Mouse (Mus musculus): Measurements from ENCODE around the gene Cdk5. TPM values are rescaled to one million over a fixed set of nuclear protein-coding genes. Genes with fewer than 3 reads are reported as not detected.
A peak's percentile ranks its signal among the peaks of the same experiment; 100 is the strongest.

Gene Cdk5
- polyA plus RNA-seq, 2 experiments, result 51.7 to 127 TPM

DNA sequence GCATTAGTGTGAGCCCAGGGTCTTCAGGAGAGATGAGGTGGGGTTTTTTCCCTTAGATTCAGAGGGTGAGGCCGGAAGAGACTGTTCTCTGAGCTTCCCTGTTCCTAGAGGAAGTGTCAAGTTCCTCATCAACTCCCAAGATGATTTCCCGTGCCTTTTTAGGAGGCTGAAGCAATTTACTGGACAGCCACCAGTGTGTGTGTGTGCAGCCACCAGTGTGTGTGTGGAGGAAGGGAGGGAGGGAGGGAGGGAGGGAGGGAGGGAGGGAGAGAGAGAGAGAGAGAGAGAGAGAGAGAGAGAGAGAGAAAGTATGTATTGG, 30.6 kb upstream of the Cdk5 start:
- H3K9ac ChIP-seq (ENCODE audit: low read depth, low read length, severe bottlenecking), result peak overlapping the region; percentile 87; the same call in 1 of the 2 replicates

GRCm38 (mm10) chr5:24453283-24453984, 30.1 kb upstream of the Cdk5 start:
- 13% methylated on average over 5 of the region's 5 CpGs for WGBS
- Histone ChIP-seq H3K4me1 (ENCODE audit: control insufficient read depth, insufficient read depth, low read length) (peaks cover 27% of the 10 kb centered on the region), H3K27ac (replicated peaks; ENCODE audit: low read depth, low read length) (no peak overlapping the region), H3K9ac (ENCODE audit: low read depth, low read length, severe bottlenecking) (peak overlapping the region; percentile 87), H3K36me3 (ENCODE audit: control insufficient read depth, insufficient read depth, low read length) (peaks cover 6% of the 10 kb centered on the region; the same call in 1 of the 2 replicates), H3K27me3 (ENCODE audit: control insufficient read depth, insufficient read depth, low read length) (no peaks in the 10 kb centered on the region), H3K4me3 (replicated peaks; ENCODE audit: low read length) (peak overlapping the region; percentile 91), H3K9me3 (ENCODE audit: control insufficient read depth, low read length) (no peaks in the 10 kb centered on the region), H3K4me2 (replicated peaks; ENCODE audit: low read depth, low read length, severe bottlenecking) (peak overlapping the region; percentile 98)
- ATAC-seq (ENCODE audit: low FRiP score, low read depth), result no peak
- TF ChIP-seq POLR2A (IDR thresholded peaks at IDR 0.05; ENCODE audit: borderline replicate concordance, extremely low read depth, insufficient read depth, insufficient read length), result no peak
- no peak for DNase-seq (ENCODE audit: low spot score)

More for the DNA sequence above, 30.6 kb upstream of the Cdk5 start:
- no peak for ATAC-seq (ENCODE audit: low FRiP score, low read depth)
- Histone ChIP-seq H3K4me3 (replicated peaks; ENCODE audit: low read length) (peak overlapping the region; percentile 91), H3K9me3 (ENCODE audit: control insufficient read depth, low read length) (no peaks in the 10 kb centered on the region), H3K4me1 (ENCODE audit: control insufficient read depth, insufficient read depth, low read length) (peaks cover 27% of the 10 kb centered on the region), H3K27ac (replicated peaks; ENCODE audit: low read depth, low read length) (no peak overlapping the region), H3K27me3 (ENCODE audit: control insufficient read depth, insufficient read depth, low read length) (no peaks in the 10 kb centered on the region), H3K36me3 (ENCODE audit: control insufficient read depth, insufficient read depth, low read length) (peaks cover 8% of the 10 kb centered on the region; the same call in 1 of the 2 replicates), H3K4me2 (replicated peaks; ENCODE audit: low read depth, low read length, severe bottlenecking) (peak overlapping the region; percentile 98)
- 7% methylated on average over 2 of the region's 2 CpGs for WGBS
- no peak for DNase-seq (ENCODE audit: low spot score)
- TF ChIP-seq POLR2A (IDR thresholded peaks at IDR 0.05; ENCODE audit: borderline replicate concordance, extremely low read depth, insufficient read depth, insufficient read length), result no peak

GRCm38 (mm10) chr5:24452691-24453233, 29.4 kb upstream of the Cdk5 start:
- no peak for ATAC-seq (ENCODE audit: low FRiP score, low read depth)
- peaks cover 4% of the 10 kb centered on the region; the same call in 1 of the 2 replicates for H3K36me3 ChIP-seq (ENCODE audit: control insufficient read depth, insufficient read depth, low read length)
- peak overlapping the region; percentile 91 for H3K4me3 ChIP-seq (replicated peaks; ENCODE audit: low read length)
- H3K27me3 ChIP-seq (ENCODE audit: control insufficient read depth, insufficient read depth, low read length), result no peaks in the 10 kb centered on the region
- peak overlapping the region; percentile 98 for H3K4me2 ChIP-seq (replicated peaks; ENCODE audit: low read depth, low read length, severe bottlenecking)
- 4% methylated on average over 25 of the region's 29 CpGs for WGBS
- H3K9ac ChIP-seq (ENCODE audit: low read depth, low read length, severe bottlenecking), result peak overlapping the region; percentile 87
- TF ChIP-seq POLR2A (IDR thresholded peaks at IDR 0.05; ENCODE audit: borderline replicate concordance, extremely low read depth, insufficient read depth, insufficient read length), result no peak
- peak overlapping the region; percentile 88 for H3K27ac ChIP-seq (replicated peaks; ENCODE audit: low read depth, low read length)
- H3K4me1 ChIP-seq (ENCODE audit: control insufficient read depth, insufficient read depth, low read length), result peaks cover 31% of the 10 kb centered on the region
- no peaks in the 10 kb centered on the region for H3K9me3 ChIP-seq (ENCODE audit: control insufficient read depth, low read length)
- no peak for DNase-seq (ENCODE audit: low spot score)

DNA sequence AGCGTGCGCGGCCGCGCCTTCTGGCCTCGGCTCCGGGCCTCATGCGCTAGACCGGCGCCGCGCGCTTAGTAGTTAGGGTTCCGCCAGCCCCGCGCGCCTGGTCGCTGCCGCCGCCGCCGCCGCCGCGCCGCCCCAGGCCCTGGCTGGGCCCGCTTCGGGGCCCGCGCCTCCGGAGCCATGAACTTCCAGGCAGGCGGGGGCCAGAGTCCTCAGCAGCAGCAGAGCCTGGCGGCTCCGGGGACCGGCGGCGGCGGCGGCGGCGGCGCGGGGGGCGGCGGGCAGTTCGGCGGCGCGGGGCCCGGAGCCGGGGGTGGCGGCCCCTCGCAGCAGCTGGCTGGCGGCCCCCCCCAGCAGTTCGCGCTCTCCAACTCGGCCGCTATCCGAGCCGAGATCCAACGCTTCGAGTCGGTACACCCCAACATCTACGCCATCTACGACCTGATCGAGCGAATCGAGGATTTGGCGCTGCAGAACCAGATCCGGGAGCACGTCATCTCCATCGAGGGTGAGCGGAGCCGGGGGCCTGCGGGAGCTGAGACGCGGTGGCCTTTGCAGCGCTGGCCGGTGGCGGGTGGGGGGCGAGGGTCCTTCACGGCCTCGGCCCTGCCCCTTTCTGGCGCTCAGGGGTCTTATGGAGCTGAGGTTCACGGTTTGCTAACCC, 28.8 kb upstream of the Cdk5 start, which contains the start of gene Agap3:
Gene Agap3, plus strand, starts transcription at position 148 of the 661 bp plus-strand sequence.
- Histone ChIP-seq H3K27ac (replicated peaks; ENCODE audit: low read depth, low read length) (peak within 1 kb of the TSS; percentile 88), H3K9ac (ENCODE audit: low read depth, low read length, severe bottlenecking) (peak within 1 kb of the TSS; percentile 87), H3K36me3 (ENCODE audit: control insufficient read depth, insufficient read depth, low read length) (no peaks in the 10 kb centered on the region; the same call in 1 of the 2 replicates), H3K4me2 (replicated peaks; ENCODE audit: low read depth, low read length, severe bottlenecking) (peak within 1 kb of the TSS; percentile 98), H3K4me3 (replicated peaks; ENCODE audit: low read length) (peak within 1 kb of the TSS; percentile 91), H3K4me1 (ENCODE audit: control insufficient read depth, insufficient read depth, low read length) (peaks cover 34% of the 10 kb centered on the region), H3K27me3 (ENCODE audit: control insufficient read depth, insufficient read depth, low read length) (no peaks in the 10 kb centered on the region), H3K9me3 (ENCODE audit: control insufficient read depth, low read length) (no peaks in the 10 kb centered on the region)
- no peak for TF ChIP-seq POLR2A (IDR thresholded peaks at IDR 0.05; ENCODE audit: borderline replicate concordance, extremely low read depth, insufficient read depth, insufficient read length)
- DNase-seq (ENCODE audit: low spot score) (no peak), ATAC-seq (ENCODE audit: low FRiP score, low read depth) (peak; percentile 0)
- WGBS, result under 1% methylated on average over 28 of the region's 85 CpGs

DNA sequence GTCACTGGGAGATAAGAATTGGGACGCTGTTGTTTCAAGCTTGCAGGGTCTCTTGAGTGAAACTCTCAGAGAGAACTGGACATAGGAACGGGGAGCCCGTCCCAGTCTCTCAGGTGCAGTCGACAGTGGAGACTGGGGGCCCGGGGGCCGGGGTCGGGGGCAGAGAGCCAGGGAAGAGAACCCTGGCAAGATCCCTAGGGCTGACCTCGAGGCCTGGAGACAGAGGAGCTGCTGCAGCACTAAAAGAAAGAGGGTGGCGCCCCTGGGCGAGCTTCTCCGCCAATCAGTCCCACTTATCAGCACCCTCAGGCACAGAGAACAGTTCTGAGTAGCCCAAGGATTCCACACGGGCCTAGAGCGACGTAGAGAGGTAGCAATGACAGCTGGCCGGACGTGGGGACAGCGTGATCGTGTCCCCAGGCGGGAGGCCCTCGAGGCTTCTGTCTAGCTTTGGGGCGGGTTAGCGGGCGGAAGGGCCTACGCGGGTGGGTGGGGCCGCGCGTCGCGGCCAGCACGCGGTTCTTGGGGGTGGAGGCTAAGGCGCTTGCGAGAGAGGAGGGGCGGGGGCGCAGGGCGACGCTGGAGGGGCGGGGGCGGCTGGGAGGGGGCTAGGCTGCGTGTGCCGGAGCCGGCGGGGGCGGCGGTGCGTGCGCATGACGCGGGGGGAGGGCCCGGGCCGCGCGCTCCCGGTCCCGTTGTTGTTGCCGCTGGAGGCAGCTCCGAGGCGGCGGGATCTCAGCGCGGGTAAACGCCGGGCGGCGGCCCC, 28.1 kb upstream of the Cdk5 start:
- Histone ChIP-seq H3K27ac (replicated peaks; ENCODE audit: low read depth, low read length) (peak overlapping the region; percentile 88), H3K9ac (ENCODE audit: low read depth, low read length, severe bottlenecking) (peak overlapping the region; percentile 87), H3K4me1 (ENCODE audit: control insufficient read depth, insufficient read depth, low read length) (peaks cover 38% of the 10 kb centered on the region), H3K36me3 (ENCODE audit: control insufficient read depth, insufficient read depth, low read length) (no peaks in the 10 kb centered on the region; the same call in 1 of the 2 replicates), H3K4me2 (replicated peaks; ENCODE audit: low read depth, low read length, severe bottlenecking) (peak overlapping the region; percentile 98), H3K27me3 (ENCODE audit: control insufficient read depth, insufficient read depth, low read length) (no peaks in the 10 kb centered on the region), H3K4me3 (replicated peaks; ENCODE audit: low read length) (peak overlapping the region; percentile 91), H3K9me3 (ENCODE audit: control insufficient read depth, low read length) (no peaks in the 10 kb centered on the region)
- 3% methylated on average over 37 of the region's 66 CpGs for WGBS
- DNase-seq (ENCODE audit: low spot score) (peak; percentile 87), ATAC-seq (ENCODE audit: low FRiP score, low read depth) (peak; percentile 86)
- TF ChIP-seq POLR2A (IDR thresholded peaks at IDR 0.05; ENCODE audit: borderline replicate concordance, extremely low read depth, insufficient read depth, insufficient read length), result peak; percentile 53; the same call in 1 of the 2 replicates

Data from limb, embryonic 14.5 days (tissue).